Mouse (Mus musculus) limb, embryonic 14.5 days (tissue): Measurements from ENCODE around the gene E2f2. TPM values are rescaled to one million over a fixed set of nuclear protein-coding genes. Genes with fewer than 3 reads are reported as not detected.

Experiments used
- ATAC-seq: fragments of 200-750 bp; cut with Nextera tagmentation; 2 replicates; pipeline ENCODE4 v1.8.0; 2017; ENCODE audit warnings: low read depth, moderate number of reproducible peaks, moderate TSS enrichment; ENCODE audit not compliant: low FRiP score
- DNase-seq: peaks from one replicate; pipeline ENCODE4 v3.0.0-alpha.2; 2015; ENCODE audit warnings: low spot score
- H3K27ac ChIP-seq: fragments of 300-500 bp; sonication (generic); replicated peaks from 2 replicates; pipeline ENCODE4 v1.5.1; 2014; ENCODE audit warnings: low read depth, mild to moderate bottlenecking, low read length, moderate library complexity, mixed read lengths
- H3K27me3 ChIP-seq: fragments of 300-500 bp; sonication (generic); 2 replicates; pipeline ENCODE4 v1.6.1; 2014; ENCODE audit warnings: low read length, mixed read lengths; ENCODE audit not compliant: control insufficient read depth, insufficient read depth
- H3K36me3 ChIP-seq: fragments of 300-500 bp; sonication (generic); 2 replicates; pipeline ENCODE4 v1.6.1; 2014; ENCODE audit warnings: mild to moderate bottlenecking, low read length, moderate library complexity, mixed read lengths; ENCODE audit not compliant: control insufficient read depth, insufficient read depth
- H3K4me1 ChIP-seq: fragments of 300-500 bp; sonication (generic); 2 replicates; pipeline ENCODE4 v1.6.1; 2014; ENCODE audit warnings: antibody characterized with exemption, low read length, mixed read lengths; ENCODE audit not compliant: control insufficient read depth, insufficient read depth
- H3K4me2 ChIP-seq: fragments of 300-500 bp; sonication (generic); replicated peaks from 2 replicates; pipeline ENCODE4 v1.6.1; 2014; ENCODE audit warnings: low read depth, mild to moderate bottlenecking, low read length, moderate library complexity; ENCODE audit not compliant: severe bottlenecking
- H3K4me3 ChIP-seq: fragments of 300-500 bp; sonication (generic); replicated peaks from 2 replicates; pipeline ENCODE4 v1.5.1; 2014; ENCODE audit warnings: low read length
- H3K9ac ChIP-seq: fragments of 300-500 bp; sonication (generic); 2 replicates; pipeline ENCODE4 v1.6.1; 2014; ENCODE audit warnings: mild to moderate bottlenecking, low read depth, low read length, moderate library complexity; ENCODE audit not compliant: severe bottlenecking
- H3K9me3 ChIP-seq: fragments of 300-500 bp; sonication (generic); 2 replicates; pipeline ENCODE4 v1.6.1; 2016; ENCODE audit warnings: low read length; ENCODE audit not compliant: control insufficient read depth
- POLR2A ChIP-seq: fragments of 200-500 bp; IDR thresholded peaks from 2 replicates; pipeline ENCODE4 v1.8.0; 2012; ENCODE audit warnings: inconsistent platforms, mild to moderate bottlenecking, moderate library complexity, borderline replicate concordance; ENCODE audit not compliant: insufficient read depth, insufficient read length; ENCODE audit errors: extremely low read depth
- WGBS: fragments of 180-500 bp; shearing (Covaris S2); extraction: QIAGEN DNeasy Blood & Tissue Kit; methylation state at CpG from one replicate; pipeline ENCODE4 v1.1.7; 2014; 5-methylcytosine and 5-hydroxymethylcytosine counted together
- polyA plus RNA-seq, 2 experiments: library from polyadenylated mRNA; depleted of rRNA in 1 of 2; stranded (reverse) in 1 of 2; unstranded in 1 of 2; fragments of >200 nt; fragmentation: Nextera tagmentation in 1 of 2; extraction: Ambion mirVana in 1 of 2; gene quantifications; 2 replicates each; pipeline versions ENCODE4 v1.2.1 to v1.2.3; 2012 to 2014

The E2f2 gene
- polyA plus RNA-seq, 2 experiments = 6.8 to 8.9 TPM

- TF ChIP-seq POLR2A = no peak
- 44% methylated on average over 8 of the region's 8 CpGs for WGBS
- peak; percentile 36 for DNase-seq
- no peaks in the 10 kb centered on the region for H3K9me3 ChIP-seq
- no peaks in the 10 kb centered on the region for H3K27me3 ChIP-seq
- H3K9ac ChIP-seq = no peak overlapping the region
- ATAC-seq = no peak
- H3K4me3 ChIP-seq = no peak overlapping the region
- H3K27ac ChIP-seq = no peak overlapping the region
- no peaks in the 10 kb centered on the region for H3K36me3 ChIP-seq
- no peak overlapping the region for H3K4me2 ChIP-seq
- H3K4me1 ChIP-seq = peaks cover 37% of the 10 kb centered on the region
These were observed 5.0 kb downstream of the E2f2 start for GRCm38 (mm10) chr4:136177244-136177611.

- Histone ChIP-seq H3K9ac (0 out of 2 replicates have a peak overlapping the region, but pooled peaks have one; percentile 2), H3K4me1 (peaks cover 37% of the 10 kb centered on the region), H3K36me3 (no peaks in the 10 kb centered on the region), H3K27me3 (no peaks in the 10 kb centered on the region), H3K27ac (no peak overlapping the region), H3K9me3 (no peaks in the 10 kb centered on the region), H3K4me3 (no peak overlapping the region), H3K4me2 (no peak overlapping the region)
- TF ChIP-seq POLR2A = no peak
- DNase-seq = peak; percentile 35
- 65% methylated on average over 11 of the region's 11 CpGs for WGBS
- ATAC-seq = 0 out of 2 replicates have a peak, but pooled peaks have one; percentile 10
These were observed 5.6 kb downstream of the E2f2 start for GRCm38 (mm10) chr4:136177612-136178474.

GRCm38 (mm10) chr4:136178475-136178921 lies 6.3 kb downstream of the E2f2 start:
- no peak overlapping the region for H3K4me3 ChIP-seq
- H3K27ac ChIP-seq = no peak overlapping the region
- H3K27me3 ChIP-seq = no peaks in the 10 kb centered on the region
- H3K9me3 ChIP-seq = no peaks in the 10 kb centered on the region
- TF ChIP-seq POLR2A = no peak
- ATAC-seq (no peak), DNase-seq (no peak)
- 0 out of 2 replicates have a peak overlapping the region, but pooled peaks have one; percentile 2 for H3K9ac ChIP-seq
- H3K36me3 ChIP-seq = no peaks in the 10 kb centered on the region
- no peak overlapping the region for H3K4me2 ChIP-seq
- 80% methylated on average over 12 of the region's 12 CpGs for WGBS
- peaks cover 32% of the 10 kb centered on the region for H3K4me1 ChIP-seq

GRCm38 (mm10) chr4:136179456-136179855 lies 7.3 kb downstream of the E2f2 start:
- Histone ChIP-seq H3K36me3 (peaks cover 6% of the 10 kb centered on the region), H3K4me3 (0 out of 2 replicates have a peak overlapping the region, but pooled peaks have one; percentile 30), H3K4me2 (peak overlapping the region; percentile 58; the same call in 1 of the 2 replicates), H3K27me3 (no peaks in the 10 kb centered on the region), H3K4me1 (peaks cover 23% of the 10 kb centered on the region), H3K9ac (no peak overlapping the region), H3K27ac (no peak overlapping the region), H3K9me3 (no peaks in the 10 kb centered on the region)
- DNase-seq (no peak), ATAC-seq (no peak)
- no peak for TF ChIP-seq POLR2A
- 88% methylated on average over 7 of the region's 7 CpGs for WGBS

GRCm38 (mm10) chr4:136179998-136180397 lies 7.8 kb downstream of the E2f2 start:
- 4% methylated on average over 15 of the region's 15 CpGs for WGBS
- no peaks in the 10 kb centered on the region for H3K9me3 ChIP-seq
- ATAC-seq (peak; percentile 60), DNase-seq (peak; percentile 67)
- H3K9ac ChIP-seq = peak overlapping the region; percentile 18; the same call in 1 of the 2 replicates
- H3K4me3 ChIP-seq = peak overlapping the region; percentile 30
- H3K27me3 ChIP-seq = no peaks in the 10 kb centered on the region
- H3K36me3 ChIP-seq = peaks cover 8% of the 10 kb centered on the region
- peak overlapping the region; percentile 58 for H3K4me2 ChIP-seq
- TF ChIP-seq POLR2A = no peak
- peaks cover 18% of the 10 kb centered on the region for H3K4me1 ChIP-seq
- 0 out of 2 replicates have a peak overlapping the region, but pooled peaks have one; percentile 35 for H3K27ac ChIP-seq
